Mouse (Mus musculus): ENCODE data around the gene Taar7e. TPM values are rescaled to one million over a fixed set of nuclear protein-coding genes. Genes with fewer than 3 reads are reported as not detected.
"Not testable (repeated sequence)": the region's sequence is repeated elsewhere in the genome, so short reads cannot be mapped to it uniquely, and the experiment has no call there.

Taar7e gene
- polyA plus RNA-seq, 1 experiment: not detected

- no peak for DNase-seq (ENCODE audit: low read depth in 1 of 2, low spot score in 2 of 2)
- no peak for TF ChIP-seq POLR2A (IDR thresholded peaks at IDR 0.05; ENCODE audit: low read depth, low read length)
- no peak for TF ChIP-seq CTCF (IDR thresholded peaks at IDR 0.05; ENCODE audit: extremely low read depth, insufficient read depth, insufficient read length, insufficient replicate concordance)
- Histone ChIP-seq H3K27me3 (ENCODE audit: control insufficient read depth, insufficient read depth, low read length) (no peaks in the 10 kb centered on the region), H3K4me1 (ENCODE audit: control insufficient read depth, insufficient read depth, insufficient read length) (no peaks in the 10 kb centered on the region), H3K27ac (ENCODE audit: insufficient read depth, low read length) (no peak overlapping the region), H3K36me3 (ENCODE audit: control insufficient read depth, insufficient read depth, low read length) (no peaks in the 10 kb centered on the region), H3K4me3 (ENCODE audit: extremely low read depth, insufficient read depth, insufficient read length) (no peak overlapping the region)
Measured at GRCm38 (mm10) chr10:24031347-24031746, 6.1 kb upstream of the Taar7e start.

- WGBS: 70% methylated on average over 2 of the region's 2 CpGs
- TF ChIP-seq CTCF (IDR thresholded peaks at IDR 0.05; ENCODE audit: extremely low read depth, insufficient read depth, insufficient read length, insufficient replicate concordance) (no peak), POLR2A (IDR thresholded peaks at IDR 0.05; ENCODE audit: low read depth, low read length) (no peak)
- DNase-seq (ENCODE audit: low read depth in 1 of 2, low spot score in 2 of 2): no peak
- no peaks in the 10 kb centered on the region for H3K4me1 ChIP-seq (ENCODE audit: control insufficient read depth, insufficient read depth, insufficient read length)
- no peak overlapping the region for H3K27ac ChIP-seq (ENCODE audit: insufficient read depth, low read length)
- H3K36me3 ChIP-seq (ENCODE audit: control insufficient read depth, insufficient read depth, low read length): no peaks in the 10 kb centered on the region
- no peak overlapping the region for H3K4me3 ChIP-seq (ENCODE audit: extremely low read depth, insufficient read depth, insufficient read length)
- H3K27me3 ChIP-seq (ENCODE audit: control insufficient read depth, insufficient read depth, low read length): no peaks in the 10 kb centered on the region
Measured at GRCm38 (mm10) chr10:24040120-24040869, 2.9 kb downstream of the Taar7e start.

GRCm38 (mm10) chr10:24049210-24049609 lies 11.8 kb downstream of the Taar7e start, which contains the start of gene Taar7f:
Taar7f (plus strand) TSS chr10:24049510.
- Histone ChIP-seq H3K4me3 (ENCODE audit: extremely low read depth, insufficient read depth, insufficient read length) (no peak within 1 kb of the TSS), H3K27me3 (ENCODE audit: control insufficient read depth, insufficient read depth, low read length) (no peaks in the 10 kb centered on the region), H3K27ac (ENCODE audit: insufficient read depth, low read length) (no peak within 1 kb of the TSS), H3K4me1 (ENCODE audit: control insufficient read depth, insufficient read depth, insufficient read length) (no peaks in the 10 kb centered on the region), H3K36me3 (ENCODE audit: control insufficient read depth, insufficient read depth, low read length) (no peaks in the 10 kb centered on the region)
- no peak for DNase-seq (ENCODE audit: low read depth in 1 of 2, low spot score in 2 of 2)
- TF ChIP-seq POLR2A (IDR thresholded peaks at IDR 0.05; ENCODE audit: low read depth, low read length): no peak
- no peak for TF ChIP-seq CTCF (IDR thresholded peaks at IDR 0.05; ENCODE audit: extremely low read depth, insufficient read depth, insufficient read length, insufficient replicate concordance)

DNA sequence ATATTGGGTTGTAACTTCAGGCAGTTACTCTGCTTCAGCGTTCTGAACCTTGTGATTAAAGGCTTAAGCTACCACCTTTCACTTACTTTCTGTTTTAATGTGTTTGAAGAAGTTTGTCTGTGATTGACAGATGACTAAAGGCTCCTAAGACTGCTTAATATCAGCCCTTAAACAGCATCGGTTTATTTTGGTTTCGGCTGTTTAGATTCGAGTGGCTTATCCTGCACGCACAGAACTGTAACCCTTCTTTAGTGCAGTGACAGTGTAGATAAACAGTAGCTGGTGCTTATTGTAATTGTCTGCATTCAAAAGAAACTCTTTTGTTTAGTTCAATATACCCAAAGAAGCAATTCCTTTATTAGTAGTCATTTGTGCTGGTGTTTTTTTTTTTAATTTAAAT lies 14.6 kb downstream of the Taar7e start:
- Histone ChIP-seq H3K4me1 (ENCODE audit: control insufficient read depth, insufficient read depth, insufficient read length) (no peaks in the 10 kb centered on the region), H3K27ac (ENCODE audit: insufficient read depth, low read length) (no peak overlapping the region), H3K27me3 (ENCODE audit: control insufficient read depth, insufficient read depth, low read length) (no peaks in the 10 kb centered on the region), H3K36me3 (ENCODE audit: control insufficient read depth, insufficient read depth, low read length) (no peaks in the 10 kb centered on the region), H3K4me3 (ENCODE audit: extremely low read depth, insufficient read depth, insufficient read length) (no peak overlapping the region)
- no peak for TF ChIP-seq CTCF (IDR thresholded peaks at IDR 0.05; ENCODE audit: extremely low read depth, insufficient read depth, insufficient read length, insufficient replicate concordance)
- no peak for TF ChIP-seq POLR2A (IDR thresholded peaks at IDR 0.05; ENCODE audit: low read depth, low read length)
- DNase-seq (ENCODE audit: low read depth in 1 of 2, low spot score in 2 of 2): no peak
- WGBS: 76% methylated on average over 5 of the region's 5 CpGs

- no peak for DNase-seq (ENCODE audit: low read depth in 1 of 2, low spot score in 2 of 2)
- Histone ChIP-seq H3K4me3 (ENCODE audit: extremely low read depth, insufficient read depth, insufficient read length) (no peak overlapping the region), H3K27me3 (ENCODE audit: control insufficient read depth, insufficient read depth, low read length) (no peaks in the 10 kb centered on the region), H3K4me1 (ENCODE audit: control insufficient read depth, insufficient read depth, insufficient read length) (no peaks in the 10 kb centered on the region), H3K36me3 (ENCODE audit: control insufficient read depth, insufficient read depth, low read length) (no peaks in the 10 kb centered on the region), H3K27ac (ENCODE audit: insufficient read depth, low read length) (no peak overlapping the region)
- TF ChIP-seq POLR2A (IDR thresholded peaks at IDR 0.05; ENCODE audit: low read depth, low read length) (no peak), CTCF (IDR thresholded peaks at IDR 0.05; ENCODE audit: extremely low read depth, insufficient read depth, insufficient read length, insufficient replicate concordance) (no peak)
- 31% methylated on average over 3 of the region's 3 CpGs for WGBS
Measured at GRCm38 (mm10) chr10:24058986-24059385, 21.6 kb downstream of the Taar7e start.

DNA sequence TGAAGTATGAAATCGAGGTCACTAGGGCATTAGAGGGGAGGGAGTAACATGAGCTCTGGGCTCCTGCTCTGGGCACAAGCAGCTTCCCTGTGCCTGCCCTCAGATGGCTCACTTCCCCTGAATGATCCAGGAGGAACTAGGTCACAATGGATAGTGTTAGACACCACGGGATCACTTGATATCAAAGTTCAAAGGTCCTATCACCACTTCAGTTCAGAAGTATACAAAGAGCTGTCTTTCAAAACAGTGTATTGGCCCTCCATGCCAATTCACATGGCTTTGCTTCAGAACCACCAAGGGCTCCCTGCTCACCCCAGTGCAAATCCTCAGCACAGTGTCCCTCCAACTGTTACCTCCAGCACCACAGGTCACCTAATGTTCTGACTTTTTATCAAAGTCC lies 37.3 kb downstream of the Taar7e start:
- 53% methylated on average over 2 of the region's 2 CpGs for WGBS
- H3K4me3 ChIP-seq (ENCODE audit: extremely low read depth, insufficient read depth, insufficient read length); DNase-seq (ENCODE audit: low read depth in 1 of 2, low spot score in 2 of 2); H3K4me1 ChIP-seq (ENCODE audit: control insufficient read depth, insufficient read depth, insufficient read length); H3K27ac ChIP-seq (ENCODE audit: insufficient read depth, low read length); H3K36me3 ChIP-seq (ENCODE audit: control insufficient read depth, insufficient read depth, low read length); H3K27me3 ChIP-seq (ENCODE audit: control insufficient read depth, insufficient read depth, low read length): not testable (repeated sequence)

GRCm38 (mm10) chr10:24076200-24076599 lies 38.8 kb downstream of the Taar7e start, which contains the start of gene Taar8a:
Taar8a (plus strand) TSS chr10:24076500.
- 87% methylated on average over 2 of the region's 4 CpGs for WGBS
- not testable (repeated sequence) for H3K36me3 ChIP-seq (ENCODE audit: control insufficient read depth, insufficient read depth, low read length); H3K27me3 ChIP-seq (ENCODE audit: control insufficient read depth, insufficient read depth, low read length); H3K4me1 ChIP-seq (ENCODE audit: control insufficient read depth, insufficient read depth, insufficient read length); H3K4me3 ChIP-seq (ENCODE audit: extremely low read depth, insufficient read depth, insufficient read length); H3K27ac ChIP-seq (ENCODE audit: insufficient read depth, low read length); DNase-seq (ENCODE audit: low read depth in 1 of 2, low spot score in 2 of 2)
